Mouse (Mus musculus) midbrain, embryonic 15.5 days (tissue): ENCODE data around the gene Smdt1. TPM values are rescaled to one million over a fixed set of nuclear protein-coding genes. Genes with fewer than 3 reads are reported as not detected.
"Not testable (repeated sequence)": the region's sequence is repeated elsewhere in the genome, so short reads cannot be mapped to it uniquely, and the experiment has no call there.

Experiments
- ATAC-seq: fragments of 200-750 bp; cut with Nextera tagmentation; replicated peaks from 2 replicates; pipeline ENCODE4 v1.8.0; 2017; ENCODE audit warnings: moderate TSS enrichment
- H3K27ac ChIP-seq: fragments of 300-500 bp; sonication (generic); 2 replicates; pipeline ENCODE4 v1.5.1; 2015; ENCODE audit warnings: mild to moderate bottlenecking, inconsistent platforms
- H3K27me3 ChIP-seq: fragments of 300-500 bp; sonication (generic); replicated peaks from 2 replicates; pipeline ENCODE4 v1.6.1; 2015; ENCODE audit warnings: inconsistent platforms
- H3K36me3 ChIP-seq: fragments of 300-500 bp; sonication (generic); replicated peaks from 2 replicates; pipeline ENCODE4 v1.6.1; 2015; ENCODE audit warnings: inconsistent platforms
- H3K4me1 ChIP-seq: fragments of 300-500 bp; sonication (generic); 2 replicates; pipeline ENCODE4 v1.6.1; 2015; ENCODE audit warnings: inconsistent platforms
- H3K4me2 ChIP-seq: fragments of 300-500 bp; sonication (generic); 2 replicates; pipeline ENCODE4 v1.6.1; 2015; ENCODE audit warnings: inconsistent platforms, mild to moderate bottlenecking, moderate library complexity
- H3K4me3 ChIP-seq: fragments of 300-500 bp; sonication (generic); 2 replicates; pipeline ENCODE4 v1.5.1; 2015; ENCODE audit warnings: mild to moderate bottlenecking, inconsistent platforms
- H3K9ac ChIP-seq: fragments of 300-500 bp; sonication (generic); 2 replicates; pipeline ENCODE4 v1.6.1; 2015; ENCODE audit warnings: mild to moderate bottlenecking, inconsistent platforms
- H3K9me3 ChIP-seq: fragments of 300-500 bp; sonication (generic); 2 replicates; pipeline ENCODE4 v1.6.1; 2016; ENCODE audit warnings: inconsistent platforms
- WGBS: fragments of 180-500 bp; shearing (Covaris S2); methylation state at CpG from one replicate; pipeline ENCODE4 v1.1.7; 2015; ENCODE audit warnings: mixed read lengths; 5-methylcytosine and 5-hydroxymethylcytosine counted together
- polyA plus RNA-seq: library from polyadenylated mRNA; unstranded; fragments of >200 nt; fragmentation: Nextera tagmentation; extraction: Ambion mirVana; gene quantifications from 2 replicates; pipeline ENCODE4 v1.2.1, GENCODE M21; 2015

The Smdt1 gene
- polyA plus RNA-seq, 1 experiment from 2014 or later = 322 TPM

DNA sequence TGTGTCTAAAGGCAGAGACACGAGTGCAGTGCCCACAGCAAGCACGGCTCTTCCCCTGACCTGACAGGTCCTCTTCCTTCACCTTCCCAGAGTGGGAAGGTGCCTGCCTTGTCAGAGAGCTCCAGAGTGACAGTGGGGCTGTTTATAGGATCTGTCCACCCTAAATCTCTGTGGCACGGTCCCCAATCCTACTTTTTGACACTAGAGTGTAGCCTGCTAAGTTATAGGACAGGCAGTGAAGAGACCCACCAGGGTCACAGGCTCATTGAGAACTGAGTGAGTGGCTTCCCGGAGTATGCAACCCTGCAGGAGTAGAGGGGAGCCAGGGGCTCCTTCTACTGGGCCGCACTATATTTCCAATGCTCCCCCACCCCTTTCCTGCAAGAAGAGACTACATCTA is 38.9 kb downstream of the Smdt1 start:
- Histone ChIP-seq H3K27ac (no peak overlapping the region), H3K4me3 (no peak overlapping the region), H3K9ac (no peak overlapping the region), H3K9me3 (no peaks in the 10 kb centered on the region), H3K36me3 (no peaks in the 10 kb centered on the region), H3K4me2 (no peak overlapping the region), H3K27me3 (0 out of 2 replicates have a peak, but pooled peaks cover 3% of the 10 kb centered on the region), H3K4me1 (peaks cover 3% of the 10 kb centered on the region; the same call in 1 of the 2 replicates)
- 80% methylated on average over 5 of the region's 5 CpGs for WGBS
- no peak for ATAC-seq

DNA sequence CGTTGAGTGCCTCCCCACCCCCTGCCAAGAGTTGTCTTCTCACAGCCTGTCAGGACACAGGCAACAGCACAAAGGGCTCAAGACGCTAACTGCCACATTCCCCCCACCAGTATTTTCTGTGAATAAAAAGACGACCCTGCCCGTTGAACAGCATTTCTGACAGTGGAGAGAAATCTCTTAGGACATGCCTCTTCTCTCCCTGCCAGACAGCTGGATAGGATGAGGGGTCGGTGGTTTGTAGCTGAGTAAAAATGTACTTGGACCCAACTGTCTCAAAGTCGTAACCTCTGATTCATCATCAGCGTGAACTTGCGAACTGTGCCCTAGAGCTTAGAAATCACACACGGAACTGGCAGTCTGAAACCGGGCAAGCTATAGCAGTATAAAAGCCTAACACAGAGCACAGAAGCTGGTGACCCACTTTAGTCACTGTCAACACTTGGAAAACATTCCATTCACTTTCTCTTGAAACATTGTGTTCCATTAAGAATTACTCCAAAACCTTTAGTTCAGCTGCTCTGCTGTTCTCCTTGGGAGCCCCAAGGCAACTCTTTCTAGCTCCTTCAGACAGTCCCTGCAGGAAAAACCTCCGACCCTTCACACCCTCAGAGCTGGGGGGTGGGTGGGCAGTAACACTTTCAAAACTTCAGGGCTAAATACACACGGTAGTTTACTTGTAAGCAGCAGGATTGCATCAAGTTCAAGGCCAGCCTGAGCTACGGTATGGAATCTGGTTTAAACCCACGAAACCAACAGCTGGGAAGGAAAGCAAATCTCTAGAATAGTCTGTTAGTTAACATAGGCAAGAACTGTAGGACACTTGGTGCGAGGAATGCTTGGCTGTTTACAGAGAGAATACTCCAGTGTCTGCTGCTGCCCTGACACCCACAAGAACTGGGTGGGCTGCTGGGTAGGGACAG is 39.8 kb downstream of the Smdt1 start:
- no peaks in the 10 kb centered on the region for H3K9me3 ChIP-seq
- H3K27ac ChIP-seq = no peak overlapping the region
- WGBS = 53% methylated on average over 15 of the region's 15 CpGs

DNA sequence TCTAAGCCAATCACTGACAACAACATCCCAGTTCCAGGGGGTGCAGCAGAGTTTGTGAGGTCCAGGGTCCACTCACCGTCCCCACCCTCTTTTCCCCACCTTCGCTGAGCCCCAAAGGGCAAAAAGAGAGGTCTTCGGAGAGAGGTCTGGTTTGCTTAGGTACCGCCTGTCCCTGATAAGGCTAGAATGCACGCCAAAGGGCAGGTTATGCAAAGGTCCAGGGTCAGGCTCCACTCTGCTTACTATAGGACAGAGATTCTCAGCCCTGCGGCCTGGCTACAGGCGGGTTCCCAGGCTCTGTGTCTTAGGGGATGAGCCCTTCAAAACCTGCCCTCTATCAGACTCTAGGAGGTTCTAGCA is 40.7 kb downstream of the Smdt1 start:
- Histone ChIP-seq H3K9me3 (no peaks in the 10 kb centered on the region), H3K9ac (no peak overlapping the region), H3K4me1 (peaks cover 3% of the 10 kb centered on the region; the same call in 1 of the 2 replicates), H3K4me2 (peak overlapping the region; percentile 57), H3K4me3 (peak overlapping the region; percentile 33), H3K27ac (no peak overlapping the region), H3K36me3 (no peaks in the 10 kb centered on the region), H3K27me3 (0 out of 2 replicates have a peak, but pooled peaks cover 3% of the 10 kb centered on the region)
- WGBS = 22% methylated on average over 7 of the region's 7 CpGs
- ATAC-seq = peak; percentile 30; the same call in 1 of the 2 replicates

More for the DNA sequence above, 39.8 kb downstream of the Smdt1 start:
- 0 out of 2 replicates have a peak, but pooled peaks cover 3% of the 10 kb centered on the region for H3K27me3 ChIP-seq
- H3K4me1 ChIP-seq = peaks cover 3% of the 10 kb centered on the region; the same call in 1 of the 2 replicates
- H3K9ac ChIP-seq = no peak overlapping the region
- no peaks in the 10 kb centered on the region for H3K36me3 ChIP-seq
- H3K4me3 ChIP-seq = no peak overlapping the region
- ATAC-seq = no peak
- H3K4me2 ChIP-seq = no peak overlapping the region

DNA sequence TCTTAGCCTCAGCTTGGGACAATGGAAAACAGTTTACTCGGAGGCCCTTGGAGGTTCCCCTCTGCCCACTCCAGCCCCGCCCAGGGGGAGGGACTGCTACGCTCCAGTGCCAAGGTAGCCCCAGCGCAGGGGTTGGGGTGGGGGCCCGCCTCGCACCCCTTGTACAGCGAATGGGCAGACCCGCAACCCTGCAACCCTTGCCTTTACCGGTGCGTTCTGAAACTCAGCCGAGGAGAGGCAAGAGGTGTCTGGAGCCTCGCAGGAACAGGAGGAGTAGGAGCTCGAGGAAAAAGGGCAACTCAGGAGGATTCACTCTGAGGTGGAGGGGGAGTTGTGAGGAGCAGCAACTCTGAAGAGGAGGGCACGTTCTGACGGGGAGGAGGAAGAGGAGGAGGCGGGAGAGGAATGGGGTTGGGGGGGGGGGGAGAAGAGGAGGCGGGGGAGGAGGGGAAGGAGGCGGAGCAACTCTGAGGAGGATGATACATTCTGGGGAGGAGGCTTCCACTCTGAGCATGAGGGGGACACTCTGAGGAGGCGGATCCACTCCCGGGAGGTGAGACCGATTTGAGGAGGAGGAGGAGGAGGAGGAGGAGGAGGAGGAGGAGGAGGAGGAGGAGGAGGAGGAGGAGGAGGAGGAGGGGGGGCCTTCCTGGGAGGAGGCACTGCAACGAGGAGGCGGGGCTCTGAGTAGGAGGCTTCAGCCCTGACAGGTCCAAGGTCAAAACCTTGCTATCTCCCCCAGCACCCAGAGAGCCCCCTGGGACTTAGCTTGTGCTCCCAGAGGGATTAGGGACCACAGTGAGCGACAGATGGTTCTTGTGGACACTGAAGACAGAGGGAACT is 41.3 kb downstream of the Smdt1 start, which contains the start of gene Cyp2d22:
Cyp2d22 (minus strand) TSS at position 390 of the 843 bp plus-strand sequence.
- 1% methylated on average over 22 of the region's 24 CpGs for WGBS
- H3K27ac ChIP-seq = no peak within 1 kb of the TSS
- ATAC-seq = peak; percentile 24; the same call in 1 of the 2 replicates

DNA sequence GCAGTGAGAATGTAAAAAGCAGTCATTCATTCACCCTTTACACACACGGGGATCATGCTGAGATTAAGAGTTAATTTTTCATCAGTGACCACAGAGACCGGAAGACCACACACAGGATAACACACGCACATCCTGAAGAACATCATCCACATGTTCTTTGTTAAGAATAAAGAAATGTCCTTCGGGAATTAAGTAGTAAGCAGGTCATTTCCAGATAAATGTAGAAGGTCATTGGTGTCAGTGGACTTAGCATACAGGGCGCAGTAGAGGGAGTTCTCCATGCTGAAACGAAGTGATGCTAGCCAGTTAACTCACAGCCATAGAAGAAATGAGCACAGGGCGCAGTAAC is 41.9 kb downstream of the Smdt1 start:
- no peak overlapping the region; the same call in 1 of the 2 replicates for H3K9ac ChIP-seq
- H3K4me1 ChIP-seq = peaks cover 3% of the 10 kb centered on the region; the same call in 1 of the 2 replicates
- no peak for ATAC-seq
- 30% methylated on average over 7 of the region's 7 CpGs for WGBS
- H3K4me2 ChIP-seq = peak overlapping the region; percentile 57
- no peak overlapping the region for H3K27ac ChIP-seq
- H3K36me3 ChIP-seq = no peaks in the 10 kb centered on the region
- H3K27me3 ChIP-seq = 0 out of 2 replicates have a peak, but pooled peaks cover 3% of the 10 kb centered on the region
- peak overlapping the region; percentile 33 for H3K4me3 ChIP-seq
- H3K9me3 ChIP-seq = no peaks in the 10 kb centered on the region

More for the DNA sequence above, 41.3 kb downstream of the Smdt1 start, which contains the start of gene Cyp2d22:
- Histone ChIP-seq H3K9ac (no peak within 1 kb of the TSS; the same call in none of the 2 replicates), H3K4me1 (peaks cover 3% of the 10 kb centered on the region; the same call in 1 of the 2 replicates), H3K36me3 (no peaks in the 10 kb centered on the region), H3K27me3 (0 out of 2 replicates have a peak, but pooled peaks cover 3% of the 10 kb centered on the region), H3K9me3 (no peaks in the 10 kb centered on the region), H3K4me3 (peak within 1 kb of the TSS; percentile 33), H3K4me2 (peak within 1 kb of the TSS; percentile 57)

DNA sequence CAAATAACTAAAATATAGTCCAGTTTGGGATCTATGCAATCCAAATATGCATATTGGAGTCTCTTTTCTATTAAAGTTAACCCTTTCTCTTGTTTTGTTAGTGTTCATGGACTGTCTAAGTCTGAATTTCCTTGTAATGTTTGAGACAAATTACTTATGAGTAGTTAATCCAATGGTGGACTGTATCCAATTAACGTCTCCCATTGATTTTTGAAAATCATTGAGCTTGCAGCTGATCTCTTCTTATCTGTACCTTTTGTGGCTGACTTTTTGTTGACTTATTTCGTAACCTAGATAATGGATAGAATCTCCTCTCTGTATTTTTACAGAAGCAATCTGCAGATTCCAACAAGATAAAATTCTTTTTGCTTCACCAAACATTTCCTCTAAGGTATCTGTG is 43.7 kb downstream of the Smdt1 start:
- Histone ChIP-seq H3K36me3 (no peaks in the 10 kb centered on the region), H3K4me2 (no peak overlapping the region), H3K27ac (no peak overlapping the region), H3K9me3 (no peaks in the 10 kb centered on the region), H3K9ac (no peak overlapping the region), H3K4me3 (no peak overlapping the region), H3K27me3 (0 out of 2 replicates have a peak, but pooled peaks cover 3% of the 10 kb centered on the region), H3K4me1 (peaks cover 3% of the 10 kb centered on the region; the same call in 1 of the 2 replicates)
- no peak for ATAC-seq
- 87% methylated on average over 2 of the region's 2 CpGs for WGBS

DNA sequence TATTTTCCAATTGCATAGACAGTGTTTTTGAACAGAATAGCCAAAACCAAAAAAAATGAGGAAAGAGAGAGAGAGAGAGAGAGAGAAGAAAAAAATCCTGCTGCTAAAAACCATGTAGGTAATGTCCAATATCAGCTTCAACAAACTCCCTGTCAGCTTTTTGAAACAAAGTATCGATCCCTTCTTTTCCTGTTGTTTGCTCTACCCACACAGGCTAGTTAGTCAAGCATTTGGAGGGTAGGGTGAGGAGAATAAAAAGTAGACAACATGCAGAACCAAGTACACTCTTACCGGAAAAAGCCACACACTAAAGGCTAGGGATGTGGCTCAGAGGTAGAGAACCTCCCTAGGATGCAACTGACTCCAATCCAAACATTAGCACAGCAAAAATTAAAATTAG is 47.0 kb downstream of the Smdt1 start:
- Histone ChIP-seq H3K4me2 (no peak overlapping the region), H3K27me3 (no peaks in the 10 kb centered on the region), H3K36me3 (no peaks in the 10 kb centered on the region), H3K4me1 (no peaks in the 10 kb centered on the region), H3K27ac (no peak overlapping the region), H3K9ac (no peak overlapping the region), H3K4me3 (no peak overlapping the region), H3K9me3 (no peaks in the 10 kb centered on the region)
- no peak for ATAC-seq
- WGBS = 93% methylated on average over 2 of the region's 2 CpGs

DNA sequence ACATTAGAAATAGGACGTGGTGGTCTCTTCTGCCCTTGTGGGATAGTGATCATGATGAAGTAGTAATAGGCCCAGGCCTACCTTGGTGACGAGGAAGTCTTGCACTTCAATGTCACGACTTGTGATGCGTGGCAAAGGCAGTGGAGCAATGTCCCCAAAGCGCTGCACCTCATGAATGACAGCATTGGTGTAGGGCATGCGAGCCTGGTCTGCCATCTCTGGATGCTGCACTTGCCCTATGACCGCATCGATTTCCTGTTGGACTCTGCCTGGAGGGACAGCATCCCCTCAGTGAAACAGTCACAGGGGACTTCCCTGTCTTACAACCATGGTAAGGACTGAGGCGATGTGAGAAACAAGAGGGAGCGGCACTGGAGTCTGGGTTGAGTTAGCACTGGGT is 51.2 kb downstream of the Smdt1 start:
- H3K27ac ChIP-seq, H3K4me3 ChIP-seq, H3K36me3 ChIP-seq, ATAC-seq, H3K4me1 ChIP-seq, H3K4me2 ChIP-seq, H3K27me3 ChIP-seq, H3K9me3 ChIP-seq, H3K9ac ChIP-seq: not testable (repeated sequence)
- 93% methylated on average over 10 of the region's 10 CpGs for WGBS

DNA sequence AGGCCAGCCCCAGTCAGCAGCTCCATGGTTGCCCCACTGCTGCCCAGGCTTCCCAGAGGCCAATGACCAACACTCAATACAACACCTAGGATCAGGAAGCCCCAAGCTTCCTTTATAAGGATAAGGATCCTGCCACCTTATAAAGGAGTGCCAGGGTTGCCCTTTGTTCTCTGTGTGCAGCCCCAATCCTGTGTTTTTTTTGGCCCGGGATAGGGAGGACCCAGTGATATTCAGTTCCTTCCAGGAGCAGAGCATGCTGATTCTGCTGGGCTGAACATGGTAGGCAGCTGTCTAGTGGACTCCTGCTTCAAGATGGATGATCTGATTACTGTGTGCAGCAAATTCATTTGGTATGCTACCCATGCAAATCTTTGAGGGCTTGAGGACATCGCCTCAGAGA is 55.2 kb downstream of the Smdt1 start, which contains the start of gene Cyp2d11:
Cyp2d11 (minus strand) TSS at position 101 of the 400 bp plus-strand sequence.
- H3K27me3 ChIP-seq, H3K9ac ChIP-seq, H3K4me3 ChIP-seq, H3K27ac ChIP-seq, H3K4me2 ChIP-seq, H3K4me1 ChIP-seq, H3K36me3 ChIP-seq, ATAC-seq, H3K9me3 ChIP-seq: not testable (repeated sequence)
- WGBS = 88% methylated on average over 2 of the region's 2 CpGs

DNA sequence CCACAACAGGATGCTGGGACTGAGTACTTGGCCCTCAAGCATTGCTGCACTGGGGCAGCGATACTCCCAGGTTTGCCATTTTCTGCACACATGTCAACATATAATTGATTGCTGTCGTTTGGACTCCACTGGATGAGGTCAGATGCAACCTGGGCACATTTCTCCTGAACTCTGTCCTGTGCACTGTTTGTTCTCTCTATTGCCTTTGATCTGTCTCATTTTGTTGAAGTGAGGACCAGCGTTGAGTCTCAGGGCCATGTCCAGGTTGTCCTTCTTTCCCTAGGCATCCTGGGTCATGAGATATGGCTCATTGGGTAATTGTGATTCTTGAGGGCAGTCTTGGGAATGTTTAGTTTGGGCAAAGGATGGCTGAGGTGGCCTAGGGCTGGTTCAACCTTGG is 57.2 kb downstream of the Smdt1 start:
- H3K27me3 ChIP-seq, H3K9me3 ChIP-seq, H3K4me1 ChIP-seq, H3K4me3 ChIP-seq, H3K4me2 ChIP-seq, H3K27ac ChIP-seq, H3K36me3 ChIP-seq, ATAC-seq, H3K9ac ChIP-seq: not testable (repeated sequence)
- WGBS = 87% methylated on average over 3 of the region's 3 CpGs
